Mouse (Mus musculus) liver, embryonic 14.5 days (tissue): ENCODE data around the gene Adamts16. TPM values are rescaled to one million over a fixed set of nuclear protein-coding genes. Genes with fewer than 3 reads are reported as not detected.

Experiments
- ATAC-seq: fragments of 200-750 bp; cut with Nextera tagmentation; 2 replicates; pipeline ENCODE4 v1.8.0; 2017; ENCODE audit warnings: moderate number of reproducible peaks, mild to moderate bottlenecking, moderate library complexity; ENCODE audit not compliant: insufficient read depth
- DNase-seq, 3 experiments: peaks; one replicate each; pipeline ENCODE4 v3.0.0-alpha.2; 2012 to 2013; ENCODE audit warnings: low read depth in 3 of 3, low spot score in 3 of 3
- H3K27ac ChIP-seq: fragments of 300-500 bp; sonication (generic); 2 replicates; pipeline ENCODE4 v1.5.1; 2014; ENCODE audit warnings: moderate library complexity, mild to moderate bottlenecking, control low read depth, inconsistent platforms
- H3K27me3 ChIP-seq: fragments of 300-500 bp; sonication (generic); 2 replicates; pipeline ENCODE4 v1.6.1; 2014; ENCODE audit warnings: mild to moderate bottlenecking, low read length, moderate library complexity; ENCODE audit not compliant: control insufficient read depth, insufficient read depth
- H3K36me3 ChIP-seq: fragments of 300-500 bp; sonication (generic); replicated peaks from 2 replicates; pipeline ENCODE4 v1.6.1; 2014; ENCODE audit warnings: low read depth; ENCODE audit not compliant: control insufficient read depth, insufficient read depth
- H3K4me1 ChIP-seq, 2 experiments: fragments of 200-500 bp in 1 of 2; fragments of 300-500 bp in 1 of 2; sonication (generic) in 1 of 2; replicated peaks; 2 replicates each; pipeline ENCODE4 v1.6.1; 2012 to 2014; ENCODE audit warnings: antibody characterized with exemption in 1 of 2, inconsistent platforms in 1 of 2, low read length in 1 of 2; ENCODE audit not compliant: control insufficient read depth in 2 of 2, insufficient read depth in 2 of 2
- H3K4me2 ChIP-seq: fragments of 300-500 bp; sonication (generic); 2 replicates; pipeline ENCODE4 v1.6.1; 2014; ENCODE audit warnings: low read depth, mild to moderate bottlenecking, control low read depth, moderate library complexity
- H3K4me3 ChIP-seq, 2 experiments: fragments of 200-500 bp in 1 of 2; fragments of 300-500 bp in 1 of 2; sonication (generic) in 1 of 2; 2 replicates each; pipeline ENCODE4 v1.5.1; 2012 to 2014; ENCODE audit warnings: low read depth in 2 of 2, low read length in 2 of 2, mild to moderate bottlenecking in 2 of 2, control low read depth in 1 of 2, inconsistent platforms in 1 of 2, moderate library complexity in 1 of 2; ENCODE audit not compliant: insufficient read depth in 1 of 2
- H3K9ac ChIP-seq: fragments of 300-500 bp; sonication (generic); replicated peaks from 2 replicates; pipeline ENCODE4 v1.6.1; 2014; ENCODE audit warnings: mild to moderate bottlenecking, control low read depth, moderate library complexity
- H3K9me3 ChIP-seq: fragments of 300-500 bp; sonication (generic); 2 replicates; pipeline ENCODE4 v1.6.1; 2016; ENCODE audit warnings: low read length, mixed read lengths; ENCODE audit not compliant: control insufficient read depth
- CTCF ChIP-seq: IDR thresholded peaks from 2 replicates; pipeline ENCODE4 v1.5.1; 2016; ENCODE audit warnings: antibody characterized with exemption, low read depth, control low read depth
- EP300 ChIP-seq: IDR thresholded peaks from 2 replicates; pipeline ENCODE4 v1.6.1; 2016; ENCODE audit warnings: antibody characterized with exemption, low read depth
- WGBS: fragments of 180-500 bp; shearing (Covaris S2); extraction: QIAGEN DNeasy Blood & Tissue Kit; methylation state at CpG from one replicate; pipeline ENCODE4 v1.1.7; 2014; ENCODE audit not compliant: insufficient replicate concordance; 5-methylcytosine and 5-hydroxymethylcytosine counted together
- polyA plus RNA-seq, 2 experiments: library from polyadenylated mRNA; depleted of rRNA in 1 of 2; stranded (reverse) in 1 of 2; unstranded in 1 of 2; fragments of >200 nt; fragmentation: Nextera tagmentation in 1 of 2; extraction: Ambion mirVana in 1 of 2; gene quantifications; 2 replicates each; pipeline versions ENCODE4 v1.2.1 to v1.2.3; 2012 to 2014

Gene Adamts16
- polyA plus RNA-seq, 2 experiments = 0.04 to 0.15 TPM

- Histone ChIP-seq H3K4me1 (no peaks in the 10 kb centered on the region), H3K9me3 (no peaks in the 10 kb centered on the region), H3K27ac (no peak overlapping the region), H3K36me3 (no peaks in the 10 kb centered on the region), H3K4me2 (no peak overlapping the region), H3K9ac (no peak overlapping the region), H3K4me3 (no peak overlapping the region), H3K27me3 (no peaks in the 10 kb centered on the region)
- no peak for TF ChIP-seq EP300
- no peak for TF ChIP-seq CTCF
- no peak for DNase-seq
- no peak for ATAC-seq
- 46% methylated on average over 1 of the region's 1 CpGs for WGBS
Observed at GRCm38 (mm10) chr13:70789022-70789421, 52.6 kb downstream of the Adamts16 start.

DNA sequence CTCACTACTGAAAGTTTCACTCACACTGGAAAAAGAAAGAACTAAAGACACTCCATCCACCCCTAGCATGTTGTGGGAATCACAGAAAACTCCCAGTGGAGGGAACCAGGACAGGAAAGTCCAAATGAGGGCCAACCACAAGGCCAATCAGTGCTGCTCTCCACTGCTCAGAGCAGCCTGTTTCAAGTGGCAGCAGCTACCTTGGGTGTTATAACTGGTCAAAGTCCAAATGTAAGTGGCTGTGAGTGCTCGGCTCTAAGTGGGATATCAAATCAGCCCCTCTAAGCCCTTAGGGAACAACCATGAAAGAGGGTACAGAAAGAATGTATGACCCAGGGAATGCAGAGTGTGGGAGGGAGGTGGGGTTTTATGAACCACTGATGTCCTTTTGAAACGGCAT lies 56.5 kb downstream of the Adamts16 start:
- Histone ChIP-seq H3K4me3 (no peak overlapping the region), H3K36me3 (no peaks in the 10 kb centered on the region), H3K9ac (no peak overlapping the region), H3K4me1 (no peaks in the 10 kb centered on the region), H3K4me2 (no peak overlapping the region), H3K27me3 (no peaks in the 10 kb centered on the region), H3K9me3 (no peaks in the 10 kb centered on the region), H3K27ac (no peak overlapping the region)
- DNase-seq (no peak), ATAC-seq (no peak)
- WGBS = 68% methylated on average over 2 of the region's 2 CpGs
- no peak for TF ChIP-seq EP300
- TF ChIP-seq CTCF = no peak

- Histone ChIP-seq H3K27me3 (no peaks in the 10 kb centered on the region), H3K9ac (no peak overlapping the region), H3K4me3 (no peak overlapping the region), H3K9me3 (no peaks in the 10 kb centered on the region), H3K36me3 (no peaks in the 10 kb centered on the region), H3K4me2 (no peak overlapping the region), H3K27ac (no peak overlapping the region), H3K4me1 (no peaks in the 10 kb centered on the region)
- 65% methylated on average over 5 of the region's 5 CpGs for WGBS
- ATAC-seq = no peak
- no peak for DNase-seq
- TF ChIP-seq CTCF (no peak), EP300 (no peak)
Observed at GRCm38 (mm10) chr13:70784126-70784525, 57.5 kb downstream of the Adamts16 start.

DNA sequence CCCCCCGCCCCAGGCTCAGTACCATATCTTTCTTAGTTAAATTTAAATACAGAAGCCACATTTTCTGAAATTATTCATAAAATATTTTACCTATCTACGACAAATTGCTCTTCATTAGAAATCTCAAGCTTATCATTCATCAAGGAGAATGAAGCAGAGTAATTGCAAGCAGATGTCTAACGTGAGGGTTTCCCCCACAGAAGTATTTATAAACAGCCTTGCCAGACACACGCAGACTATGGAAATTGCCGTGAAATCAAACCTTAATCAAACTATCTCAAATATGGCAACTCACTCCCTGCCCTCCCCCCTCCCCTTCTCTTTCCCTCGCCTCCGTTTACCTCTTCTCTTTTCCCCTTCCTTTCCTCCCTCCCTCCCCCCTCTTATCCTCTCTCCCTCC lies 61.8 kb downstream of the Adamts16 start:
- TF ChIP-seq CTCF (no peak), EP300 (no peak)
- Histone ChIP-seq H3K9me3 (no peaks in the 10 kb centered on the region), H3K36me3 (no peaks in the 10 kb centered on the region), H3K4me3 (no peak overlapping the region), H3K27ac (no peak overlapping the region), H3K4me1 (no peaks in the 10 kb centered on the region), H3K27me3 (no peaks in the 10 kb centered on the region), H3K4me2 (no peak overlapping the region), H3K9ac (no peak overlapping the region)
- 57% methylated on average over 7 of the region's 7 CpGs for WGBS
- DNase-seq (no peak), ATAC-seq (no peak)

GRCm38 (mm10) chr13:70778872-70779554 lies 62.6 kb downstream of the Adamts16 start:
- no peak overlapping the region for H3K4me3 ChIP-seq
- no peak overlapping the region for H3K9ac ChIP-seq
- H3K9me3 ChIP-seq = no peaks in the 10 kb centered on the region
- H3K27ac ChIP-seq = no peak overlapping the region
- WGBS = 30% methylated on average over 9 of the region's 9 CpGs
- H3K4me1 ChIP-seq = no peaks in the 10 kb centered on the region
- ATAC-seq (no peak), DNase-seq (no peak)
- no peaks in the 10 kb centered on the region for H3K27me3 ChIP-seq
- H3K36me3 ChIP-seq = no peaks in the 10 kb centered on the region
- no peak overlapping the region for H3K4me2 ChIP-seq
- no peak for TF ChIP-seq EP300
- no peak for TF ChIP-seq CTCF
